Mouse (Mus musculus): ENCODE measurements at regions not wholly inside any gene's neighbourhood (a gene's known extent, or its start where the extent isn't known, plus 50 kb on each side); places are given as distances from the start of the nearest gene placed in this dataset.

DNA sequence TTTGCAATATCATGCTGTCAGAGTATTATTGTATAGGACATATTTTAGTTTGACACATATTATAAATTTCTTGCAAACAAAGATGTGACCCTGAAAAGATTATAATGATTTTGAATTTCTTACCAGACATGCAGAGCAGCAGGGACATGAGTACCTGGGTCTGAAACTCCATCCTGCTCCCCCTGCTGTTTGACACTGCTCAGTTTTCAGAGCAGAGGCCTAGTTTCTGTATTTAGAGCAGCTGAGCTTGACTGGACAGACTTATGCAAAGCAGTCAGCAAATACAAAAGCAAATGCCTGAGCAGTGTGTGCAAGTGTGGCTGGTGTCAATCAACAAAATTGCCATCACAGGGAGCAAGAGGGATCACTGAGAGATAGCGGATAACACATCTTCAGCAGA is 733.0 kb downstream of the Rpia start:
- Histone ChIP-seq H3K27me3 (ENCODE audit: control insufficient read depth, insufficient read depth, low read length) (no peaks in the 10 kb centered on the region), H3K9ac (ENCODE audit: low read depth, low read length) (no peak overlapping the region), H3K79me2 (replicated peaks; ENCODE audit: control insufficient read depth, insufficient read depth, low read length) (no peaks in the 10 kb centered on the region), H3K27ac (no peak overlapping the region), H3K36me3 (ENCODE audit: control insufficient read depth, insufficient read depth, low read length) (no peaks in the 10 kb centered on the region), H3K4me3 (no peak overlapping the region), H3K4me1 (ENCODE audit: control insufficient read depth, insufficient read depth, low read length) (no peaks in the 10 kb centered on the region)
- WGBS: 83% methylated on average over 1 of the region's 1 CpGs
- no peak for DNase-seq
- intact Hi-C loops (cut with DNase I): no loop called here
- TF ChIP-seq POLR2A (IDR thresholded peaks at IDR 0.05; ENCODE audit: insufficient read depth, low read depth, low read length) (no peak), CTCF (IDR thresholded peaks at IDR 0.05) (no peak), EP300 (IDR thresholded peaks at IDR 0.05; ENCODE audit: insufficient read depth, low read depth, low read length) (no peak)

- no peak for DNase-seq
- TF ChIP-seq POLR2A (IDR thresholded peaks at IDR 0.05; ENCODE audit: insufficient read depth, low read depth, low read length) (no peak), EP300 (IDR thresholded peaks at IDR 0.05; ENCODE audit: insufficient read depth, low read depth, low read length) (no peak), CTCF (IDR thresholded peaks at IDR 0.05) (no peak)
- Histone ChIP-seq H3K79me2 (replicated peaks; ENCODE audit: control insufficient read depth, insufficient read depth, low read length) (no peaks in the 10 kb centered on the region), H3K36me3 (ENCODE audit: control insufficient read depth, insufficient read depth, low read length) (no peaks in the 10 kb centered on the region), H3K4me1 (ENCODE audit: control insufficient read depth, insufficient read depth, low read length) (no peaks in the 10 kb centered on the region), H3K27me3 (ENCODE audit: control insufficient read depth, insufficient read depth, low read length) (no peaks in the 10 kb centered on the region), H3K27ac (no peak overlapping the region), H3K9ac (ENCODE audit: low read depth, low read length) (no peak overlapping the region), H3K4me3 (no peak overlapping the region)
- intact Hi-C loops (cut with DNase I): no loop called here
- WGBS: 62% methylated on average over 3 of the region's 3 CpGs
Observed at GRCm38 (mm10) chr6:70058374-70058773, 733.7 kb downstream of the Rpia start.

DNA sequence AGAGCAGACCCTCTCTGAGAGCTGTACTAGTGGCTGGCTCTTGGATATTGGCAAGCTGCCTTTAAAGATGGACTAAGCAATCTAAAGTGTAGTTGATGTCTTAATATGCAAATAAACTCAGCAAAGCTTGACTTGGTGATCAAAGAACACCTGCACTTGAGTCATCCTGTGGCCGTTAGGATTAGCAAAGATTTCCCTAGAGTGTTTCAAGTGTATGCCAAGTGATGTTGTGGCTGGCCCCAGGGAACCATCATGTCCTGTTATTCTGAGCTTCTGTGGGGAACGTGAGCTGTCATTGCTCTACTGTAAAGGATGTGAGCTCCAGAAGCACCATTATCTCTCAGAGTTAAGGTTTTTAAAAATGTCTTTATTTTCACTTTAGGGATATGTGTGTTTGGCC is 751.1 kb downstream of the Rpia start:
- no peaks in the 10 kb centered on the region for H3K4me1 ChIP-seq (ENCODE audit: control insufficient read depth, insufficient read depth, low read length)
- TF ChIP-seq EP300 (IDR thresholded peaks at IDR 0.05; ENCODE audit: insufficient read depth, low read depth, low read length) (no peak), POLR2A (IDR thresholded peaks at IDR 0.05; ENCODE audit: insufficient read depth, low read depth, low read length) (no peak), CTCF (IDR thresholded peaks at IDR 0.05) (no peak)
- no peak overlapping the region for H3K4me3 ChIP-seq
- no peaks in the 10 kb centered on the region for H3K36me3 ChIP-seq (ENCODE audit: control insufficient read depth, insufficient read depth, low read length)
- intact Hi-C loops (cut with DNase I): no loop called here
- no peaks in the 10 kb centered on the region for H3K27me3 ChIP-seq (ENCODE audit: control insufficient read depth, insufficient read depth, low read length)
- H3K27ac ChIP-seq: no peak overlapping the region
- WGBS: 25% methylated on average over 2 of the region's 2 CpGs
- no peaks in the 10 kb centered on the region for H3K79me2 ChIP-seq (replicated peaks; ENCODE audit: control insufficient read depth, insufficient read depth, low read length)
- no peak for DNase-seq
- H3K9ac ChIP-seq (ENCODE audit: low read depth, low read length): no peak overlapping the region

GRCm38 (mm10) chr6:70033674-70034073 is 758.4 kb downstream of the Rpia start:
- intact Hi-C loops (cut with DNase I): no loop called here
- WGBS: 61% methylated on average over 1 of the region's 1 CpGs
- Histone ChIP-seq H3K9ac (ENCODE audit: low read depth, low read length) (no peak overlapping the region), H3K79me2 (replicated peaks; ENCODE audit: control insufficient read depth, insufficient read depth, low read length) (no peaks in the 10 kb centered on the region), H3K4me1 (ENCODE audit: control insufficient read depth, insufficient read depth, low read length) (no peaks in the 10 kb centered on the region), H3K4me3 (no peak overlapping the region), H3K27me3 (ENCODE audit: control insufficient read depth, insufficient read depth, low read length) (no peaks in the 10 kb centered on the region), H3K27ac (no peak overlapping the region), H3K36me3 (ENCODE audit: control insufficient read depth, insufficient read depth, low read length) (no peaks in the 10 kb centered on the region)
- DNase-seq: no peak
- TF ChIP-seq CTCF (IDR thresholded peaks at IDR 0.05): no peak
- no peak for TF ChIP-seq POLR2A (IDR thresholded peaks at IDR 0.05; ENCODE audit: insufficient read depth, low read depth, low read length)
- no peak for TF ChIP-seq EP300 (IDR thresholded peaks at IDR 0.05; ENCODE audit: insufficient read depth, low read depth, low read length)

DNA sequence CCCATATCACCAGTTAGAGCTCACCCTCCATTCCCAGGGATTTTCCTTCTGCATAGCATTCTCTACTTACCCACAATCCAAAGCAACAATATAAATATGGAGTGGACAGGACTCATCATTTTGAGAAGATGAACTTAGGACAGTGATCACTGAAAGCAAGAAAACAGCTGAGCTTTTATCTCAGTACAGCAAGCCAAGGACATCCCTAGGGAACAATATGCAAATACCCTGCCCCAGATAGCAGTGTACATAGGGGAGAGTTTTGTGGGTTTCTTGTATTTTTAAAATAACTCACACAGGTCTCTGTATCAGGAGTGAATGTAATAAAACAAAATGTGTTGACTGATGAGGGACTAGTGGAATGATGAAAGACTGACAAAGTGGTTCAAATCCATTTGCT is 780.5 kb downstream of the Rpia start:
- H3K4me3 ChIP-seq: no peak overlapping the region
- no peaks in the 10 kb centered on the region for H3K27me3 ChIP-seq (ENCODE audit: control insufficient read depth, insufficient read depth, low read length)
- H3K79me2 ChIP-seq (replicated peaks; ENCODE audit: control insufficient read depth, insufficient read depth, low read length): no peaks in the 10 kb centered on the region
- H3K27ac ChIP-seq: no peak overlapping the region
- no peak for DNase-seq
- H3K4me1 ChIP-seq (ENCODE audit: control insufficient read depth, insufficient read depth, low read length): no peaks in the 10 kb centered on the region
- H3K9ac ChIP-seq (ENCODE audit: low read depth, low read length): no peak overlapping the region
- intact Hi-C loops (cut with DNase I): no loop called here
- no peak for TF ChIP-seq CTCF (IDR thresholded peaks at IDR 0.05)
- TF ChIP-seq EP300 (IDR thresholded peaks at IDR 0.05; ENCODE audit: insufficient read depth, low read depth, low read length): no peak
- no peak for TF ChIP-seq POLR2A (IDR thresholded peaks at IDR 0.05; ENCODE audit: insufficient read depth, low read depth, low read length)
- no peaks in the 10 kb centered on the region for H3K36me3 ChIP-seq (ENCODE audit: control insufficient read depth, insufficient read depth, low read length)

Small RNA genes lying in the stretch of these regions (microRNA-seq; reads per million reads assigned to microRNA genes)
- 0 reads per million in 2 experiments for gene Gm23694
- gene Gm24096: 0 reads per million in 2 experiments
